Mouse (Mus musculus) lung, adult 2 months (tissue): Measurements from ENCODE around the gene Gm21958.

Experiments used
- CTCF ChIP-seq: fragments of 200-500 bp; IDR thresholded peaks from 2 replicates; pipeline ENCODE4 v1.5.1; 2011; ENCODE audit warnings: mild to moderate bottlenecking, low read length, control low read depth; ENCODE audit not compliant: insufficient read depth
- POLR2A ChIP-seq: fragments of 200-500 bp; IDR thresholded peaks from 2 replicates; pipeline ENCODE4 v1.6.1; 2011; ENCODE audit warnings: low read depth, mild to moderate bottlenecking, control low read depth, low read length, borderline replicate concordance; ENCODE audit errors: extremely low read depth

GRCm38 (mm10) chr3:54745799-54746198 is 31.6 kb upstream of the Gm21958 start:
- peak; percentile 42 for TF ChIP-seq CTCF
- no peak for TF ChIP-seq POLR2A
